Mouse (Mus musculus): ENCODE measurements at regions not wholly inside any gene's neighbourhood (a gene's known extent, or its start where the extent isn't known, plus 50 kb on each side); places are given as distances from the start of the nearest gene placed in this dataset.

DNA sequence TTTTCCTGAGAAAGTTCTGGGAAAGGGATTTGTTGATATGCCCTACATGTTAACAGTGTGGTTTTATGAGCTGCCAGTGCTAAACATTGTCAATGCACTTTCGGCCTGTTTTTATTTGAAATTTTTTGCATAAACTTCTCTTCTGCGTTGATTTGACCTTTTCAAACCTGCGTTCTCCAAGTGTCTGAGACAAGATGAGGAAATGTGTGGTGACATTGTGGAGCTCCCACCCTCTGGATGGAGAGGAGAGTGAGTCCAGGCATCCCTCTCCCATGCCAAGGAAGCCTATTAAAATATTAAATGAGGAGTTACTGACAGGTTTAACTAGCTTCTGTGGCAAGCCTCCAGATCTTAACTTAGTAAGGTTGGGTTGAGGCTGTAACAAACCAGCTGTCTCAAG, 199.6 kb upstream of the Ldb2 start:
- Histone ChIP-seq H3K4me3 (ENCODE audit: insufficient read depth, low read depth, low read length) (no peak overlapping the region), H3K27ac (replicated peaks; ENCODE audit: insufficient read depth, low read depth, low read length) (no peak overlapping the region), H3K36me3 (ENCODE audit: control insufficient read depth, insufficient read depth, low read length) (no peaks in the 10 kb centered on the region), H3K27me3 (ENCODE audit: control insufficient read depth, insufficient read depth, low read length) (no peaks in the 10 kb centered on the region), H3K4me1 (ENCODE audit: control insufficient read depth, insufficient read depth, low read length) (no peaks in the 10 kb centered on the region), H3K79me2 (ENCODE audit: control insufficient read depth, insufficient read depth, low read length) (no peaks in the 10 kb centered on the region), H3K9ac (ENCODE audit: low read depth, low read length) (no peak overlapping the region)
- TF ChIP-seq CTCF (IDR thresholded peaks at IDR 0.05; ENCODE audit: low read depth, low read length) (no peak), POLR2A (IDR thresholded peaks at IDR 0.05; ENCODE audit: extremely low read depth, insufficient read depth, low read length) (no peak)
- no peak for DNase-seq (ENCODE audit: extremely low read depth, low read depth, low spot score)
- 80% methylated on average over 3 of the region's 3 CpGs for WGBS

DNA sequence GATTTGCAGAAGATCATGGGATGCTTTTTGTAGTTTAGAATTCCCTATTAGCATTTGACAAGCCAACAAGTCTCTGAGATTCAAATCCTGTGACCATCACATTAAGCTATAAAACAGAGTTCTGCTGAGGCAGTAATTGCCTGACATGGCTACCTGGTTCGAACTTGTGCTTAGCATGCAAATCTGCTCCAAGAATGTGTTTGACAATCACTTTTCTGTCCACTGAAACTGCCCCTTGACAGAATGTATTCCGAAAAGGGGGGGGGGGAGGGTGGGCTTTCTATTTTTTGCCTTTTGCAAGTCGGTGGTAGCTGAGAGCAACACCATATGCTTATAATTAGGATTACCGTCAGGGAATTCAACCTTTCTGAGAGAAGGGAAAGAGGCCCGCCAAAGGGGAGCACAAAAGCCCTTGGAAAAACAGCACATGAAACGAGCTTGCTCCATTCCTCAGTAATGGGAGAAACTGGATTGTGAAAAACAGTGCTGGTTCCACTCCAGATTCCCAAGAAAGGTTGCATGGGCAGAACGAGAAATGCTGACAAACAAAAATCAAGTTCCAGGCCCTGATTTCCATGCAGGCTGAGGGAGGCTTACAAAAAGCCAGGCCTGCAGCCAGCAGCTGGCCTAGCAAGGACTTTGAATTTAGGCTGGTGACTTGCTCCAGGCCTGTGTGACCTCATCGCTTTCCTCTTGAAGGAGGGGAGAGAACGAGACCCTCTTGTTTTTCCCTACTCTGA, 176.1 kb upstream of the Ldb2 start:
- DNase-seq (ENCODE audit: extremely low read depth, low read depth, low spot score) = no peak
- H3K27ac ChIP-seq (replicated peaks; ENCODE audit: insufficient read depth, low read depth, low read length) = no peak overlapping the region
- H3K79me2 ChIP-seq (ENCODE audit: control insufficient read depth, insufficient read depth, low read length) = no peaks in the 10 kb centered on the region
- H3K4me1 ChIP-seq (ENCODE audit: control insufficient read depth, insufficient read depth, low read length) = no peaks in the 10 kb centered on the region
- TF ChIP-seq CTCF (IDR thresholded peaks at IDR 0.05; ENCODE audit: low read depth, low read length) (no peak), POLR2A (IDR thresholded peaks at IDR 0.05; ENCODE audit: extremely low read depth, insufficient read depth, low read length) (no peak)
- H3K9ac ChIP-seq (ENCODE audit: low read depth, low read length) = no peak overlapping the region
- no peaks in the 10 kb centered on the region for H3K27me3 ChIP-seq (ENCODE audit: control insufficient read depth, insufficient read depth, low read length)
- no peaks in the 10 kb centered on the region for H3K36me3 ChIP-seq (ENCODE audit: control insufficient read depth, insufficient read depth, low read length)
- 75% methylated on average over 9 of the region's 9 CpGs for WGBS
- H3K4me3 ChIP-seq (ENCODE audit: insufficient read depth, low read depth, low read length) = no peak overlapping the region

DNA sequence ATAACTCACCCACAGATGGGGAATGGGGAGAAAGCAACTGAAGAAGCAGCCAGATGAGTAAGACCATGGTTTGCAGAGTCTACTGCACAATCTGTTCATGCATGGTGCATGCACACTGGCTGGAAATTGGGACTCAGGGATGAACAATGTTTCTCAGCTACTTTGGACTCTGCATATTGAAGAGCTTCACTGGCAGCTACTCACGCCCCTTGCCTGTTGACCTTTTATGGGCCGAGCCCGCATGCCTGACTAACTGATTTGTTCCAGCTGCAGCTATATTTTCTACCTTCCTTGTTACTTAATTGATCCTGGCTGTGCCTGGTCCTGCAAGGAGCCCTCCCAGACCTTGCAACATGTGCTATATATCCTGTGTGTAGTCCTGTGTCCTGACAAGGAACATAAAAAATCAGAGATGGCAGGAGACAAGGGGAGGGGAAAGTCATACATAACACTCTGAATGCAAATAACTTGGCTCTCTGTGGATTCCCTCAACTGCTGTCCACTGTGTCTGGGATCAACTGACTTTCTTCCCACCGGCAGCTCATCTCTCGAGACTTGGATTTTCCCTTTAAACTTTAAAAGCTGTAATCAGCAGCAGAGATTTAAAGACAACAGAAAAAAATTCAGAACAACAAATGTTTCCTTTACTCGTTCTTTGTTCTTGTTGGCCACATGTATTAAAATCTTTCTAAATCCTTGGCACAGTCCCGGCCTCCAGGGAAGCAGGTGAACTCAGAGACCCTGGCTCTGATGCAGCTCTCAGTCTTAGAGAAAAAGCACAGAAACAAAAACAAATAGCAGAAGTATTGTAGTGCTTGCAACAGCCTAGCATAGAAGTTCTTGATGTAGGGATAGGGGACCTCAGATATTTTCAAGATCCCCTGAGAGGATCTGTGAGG, 143.8 kb upstream of the Ldb2 start:
- DNase-seq (ENCODE audit: extremely low read depth, low read depth, low spot score) = no peak

DNA sequence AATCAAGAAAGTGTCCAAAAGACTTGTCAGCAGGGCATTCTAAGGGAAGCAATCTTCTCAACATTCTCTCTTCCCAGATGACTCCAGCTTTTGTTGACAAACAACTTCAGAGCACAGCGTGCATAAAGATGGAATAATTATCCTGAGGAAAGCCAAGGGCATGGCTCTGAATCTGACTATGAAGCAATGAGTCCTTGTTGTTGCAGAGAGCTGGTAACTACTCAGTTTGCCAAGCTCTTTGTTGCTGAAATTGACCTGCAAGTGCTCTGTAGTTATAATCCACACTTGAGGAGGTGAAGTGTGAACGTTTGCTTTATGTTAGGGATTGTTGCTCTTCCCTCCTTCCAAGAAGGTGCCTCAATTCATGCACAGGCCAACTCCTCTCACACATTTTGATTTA, 143.1 kb upstream of the Ldb2 start:
- H3K4me3 ChIP-seq (ENCODE audit: insufficient read depth, low read depth, low read length) = no peak overlapping the region
- H3K4me1 ChIP-seq (ENCODE audit: control insufficient read depth, insufficient read depth, low read length) = no peaks in the 10 kb centered on the region
- DNase-seq (ENCODE audit: extremely low read depth, low read depth, low spot score) = no peak
- H3K9ac ChIP-seq (ENCODE audit: low read depth, low read length) = no peak overlapping the region
- 54% methylated on average over 2 of the region's 2 CpGs for WGBS
- no peaks in the 10 kb centered on the region for H3K27me3 ChIP-seq (ENCODE audit: control insufficient read depth, insufficient read depth, low read length)
- H3K27ac ChIP-seq (replicated peaks; ENCODE audit: insufficient read depth, low read depth, low read length) = no peak overlapping the region
- TF ChIP-seq CTCF (IDR thresholded peaks at IDR 0.05; ENCODE audit: low read depth, low read length) (no peak), POLR2A (IDR thresholded peaks at IDR 0.05; ENCODE audit: extremely low read depth, insufficient read depth, low read length) (no peak)
- H3K79me2 ChIP-seq (ENCODE audit: control insufficient read depth, insufficient read depth, low read length) = no peaks in the 10 kb centered on the region
- no peaks in the 10 kb centered on the region for H3K36me3 ChIP-seq (ENCODE audit: control insufficient read depth, insufficient read depth, low read length)

More for the DNA sequence above, 143.8 kb upstream of the Ldb2 start:
- H3K4me3 ChIP-seq (ENCODE audit: insufficient read depth, low read depth, low read length) = no peak overlapping the region
- no peaks in the 10 kb centered on the region for H3K36me3 ChIP-seq (ENCODE audit: control insufficient read depth, insufficient read depth, low read length)
- 79% methylated on average over 7 of the region's 7 CpGs for WGBS
- H3K9ac ChIP-seq (ENCODE audit: low read depth, low read length) = no peak overlapping the region
- H3K27ac ChIP-seq (replicated peaks; ENCODE audit: insufficient read depth, low read depth, low read length) = no peak overlapping the region
- TF ChIP-seq POLR2A (IDR thresholded peaks at IDR 0.05; ENCODE audit: extremely low read depth, insufficient read depth, low read length) = no peak
- no peak for TF ChIP-seq CTCF (IDR thresholded peaks at IDR 0.05; ENCODE audit: low read depth, low read length)
- no peaks in the 10 kb centered on the region for H3K27me3 ChIP-seq (ENCODE audit: control insufficient read depth, insufficient read depth, low read length)
- no peaks in the 10 kb centered on the region for H3K4me1 ChIP-seq (ENCODE audit: control insufficient read depth, insufficient read depth, low read length)
- H3K79me2 ChIP-seq (ENCODE audit: control insufficient read depth, insufficient read depth, low read length) = no peaks in the 10 kb centered on the region

DNA sequence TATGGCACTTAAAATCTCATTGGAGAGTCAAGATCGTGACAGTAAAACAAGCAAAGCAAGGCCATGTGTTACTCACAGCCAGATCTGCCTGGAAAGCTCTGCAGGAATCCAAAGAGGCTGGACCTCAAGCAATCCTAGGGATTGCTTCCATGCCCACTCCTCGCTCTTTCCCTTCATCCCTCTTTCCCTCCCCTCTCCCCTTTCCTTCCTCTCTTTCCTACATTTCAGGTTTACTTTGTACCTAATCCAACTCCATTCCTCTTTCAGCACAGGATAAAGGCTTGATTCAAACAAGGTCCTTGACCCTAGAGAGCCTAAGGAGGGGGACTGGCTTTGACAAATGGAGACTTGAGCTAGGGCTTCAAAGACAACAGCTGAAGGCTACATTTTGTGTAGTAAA, 126.0 kb upstream of the Ldb2 start:
- Histone ChIP-seq H3K27ac (replicated peaks; ENCODE audit: insufficient read depth, low read depth, low read length) (no peak overlapping the region), H3K9ac (ENCODE audit: low read depth, low read length) (no peak overlapping the region), H3K4me1 (ENCODE audit: control insufficient read depth, insufficient read depth, low read length) (no peaks in the 10 kb centered on the region), H3K4me3 (ENCODE audit: insufficient read depth, low read depth, low read length) (no peak overlapping the region), H3K27me3 (ENCODE audit: control insufficient read depth, insufficient read depth, low read length) (no peaks in the 10 kb centered on the region), H3K36me3 (ENCODE audit: control insufficient read depth, insufficient read depth, low read length) (no peaks in the 10 kb centered on the region), H3K79me2 (ENCODE audit: control insufficient read depth, insufficient read depth, low read length) (no peaks in the 10 kb centered on the region)
- TF ChIP-seq POLR2A (IDR thresholded peaks at IDR 0.05; ENCODE audit: extremely low read depth, insufficient read depth, low read length) (no peak), CTCF (IDR thresholded peaks at IDR 0.05; ENCODE audit: low read depth, low read length) (no peak)
- DNase-seq (ENCODE audit: extremely low read depth, low read depth, low spot score) = no peak
- WGBS = 49% methylated on average over 2 of the region's 2 CpGs

All from liver, adult 2 months (tissue).